Mouse (Mus musculus) forebrain, embryonic 13.5 days (tissue): ENCODE measurements around the gene Gm49486. TPM values are rescaled to one million over a fixed set of nuclear protein-coding genes. Genes with fewer than 3 reads are reported as not detected.

Source experiments
- ATAC-seq: fragments of 200-750 bp; cut with Nextera tagmentation; 2 replicates; pipeline ENCODE4 v1.8.0; 2017
- H3K27ac ChIP-seq: fragments of 300-500 bp; sonication (generic); 2 replicates; pipeline ENCODE4 v1.5.1; 2015; ENCODE audit warnings: inconsistent platforms, mild to moderate bottlenecking, moderate library complexity
- H3K27me3 ChIP-seq: fragments of 300-500 bp; sonication (generic); 2 replicates; pipeline ENCODE4 v1.6.1; 2015; ENCODE audit warnings: mild to moderate bottlenecking, inconsistent platforms
- H3K36me3 ChIP-seq: fragments of 300-500 bp; sonication (generic); 2 replicates; pipeline ENCODE4 v1.6.1; 2015; ENCODE audit warnings: mild to moderate bottlenecking, inconsistent platforms; ENCODE audit not compliant: poor library complexity, severe bottlenecking
- H3K4me1 ChIP-seq: fragments of 300-500 bp; sonication (generic); 2 replicates; pipeline ENCODE4 v1.6.1; 2015; ENCODE audit warnings: inconsistent platforms
- H3K4me2 ChIP-seq: fragments of 300-500 bp; sonication (generic); 2 replicates; pipeline ENCODE4 v1.6.1; 2015; ENCODE audit warnings: inconsistent platforms, mild to moderate bottlenecking, moderate library complexity
- H3K4me3 ChIP-seq: fragments of 300-500 bp; sonication (generic); 2 replicates; pipeline ENCODE4 v1.5.1; 2015; ENCODE audit warnings: mild to moderate bottlenecking, inconsistent platforms
- H3K9ac ChIP-seq: fragments of 300-500 bp; sonication (generic); 2 replicates; pipeline ENCODE4 v1.6.1; 2015; ENCODE audit warnings: mild to moderate bottlenecking, inconsistent platforms
- H3K9me3 ChIP-seq: fragments of 300-500 bp; sonication (generic); replicated peaks from 2 replicates; pipeline ENCODE4 v1.6.1; 2016; ENCODE audit warnings: inconsistent platforms
- WGBS: fragments of 180-500 bp; shearing (Covaris S2); methylation state at CpG from one replicate; pipeline ENCODE4 v1.1.7; 2015; 5-methylcytosine and 5-hydroxymethylcytosine counted together
- polyA plus RNA-seq: library from polyadenylated mRNA; unstranded; fragments of >200 nt; fragmentation: Nextera tagmentation; extraction: Ambion mirVana; gene quantifications from 2 replicates; pipeline ENCODE4 v1.2.1, GENCODE M21; 2015

Gm49486 gene
- 0.96 and 1.3 TPM in 2 replicates for polyA plus RNA-seq

DNA sequence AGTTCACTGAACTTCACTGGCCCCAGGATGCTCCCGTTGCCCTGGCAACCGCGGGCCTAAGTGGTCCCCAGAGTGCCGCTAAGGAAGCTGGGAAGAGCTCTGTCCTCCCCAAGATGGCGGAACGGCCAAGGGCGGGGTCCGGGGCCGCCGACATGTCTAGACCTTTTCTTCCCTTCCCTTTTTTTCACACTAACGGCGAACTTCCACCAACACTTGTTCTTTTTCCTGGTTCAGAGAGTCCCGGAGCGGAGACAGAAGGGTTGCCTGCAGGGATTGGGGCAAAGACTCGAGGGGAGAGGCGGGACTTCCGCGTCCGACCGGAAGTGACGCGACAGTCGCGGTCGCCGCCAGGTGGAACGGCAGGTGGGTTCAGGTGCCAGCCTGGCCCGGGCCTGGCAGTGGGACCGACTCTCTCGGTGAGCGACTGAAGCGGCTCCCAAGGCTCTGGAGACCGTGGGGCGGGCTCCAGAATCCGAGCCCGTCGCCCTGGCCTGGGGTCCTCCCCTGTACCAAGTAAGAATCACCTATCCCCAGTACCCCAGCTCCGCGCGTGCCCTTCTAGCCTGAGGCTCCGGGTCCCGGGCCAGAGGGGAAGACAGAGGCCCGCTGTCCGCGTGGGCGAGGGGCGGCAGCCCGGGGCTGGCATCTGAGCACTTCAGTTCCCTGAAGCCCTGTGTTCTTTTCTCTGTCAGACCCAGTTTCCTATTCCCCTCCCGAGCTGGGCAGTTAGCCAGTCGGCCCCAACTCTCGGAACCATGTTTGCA, at the start of gene Gm49486, which contains the start of gene Pick1:
Gene Gm49486, plus strand, starts transcription at position 334 of the 764 bp plus-strand sequence.
Gene Pick1, plus strand, starts transcription at position 116 of the 764 bp plus-strand sequence.
- Histone ChIP-seq H3K27ac (peak within 1 kb of the TSS; percentile 97), H3K4me1 (peaks cover 20% of the 10 kb centered on the region), H3K36me3 (peaks cover 26% of the 10 kb centered on the region), H3K4me2 (peak within 1 kb of the TSS; percentile 91), H3K27me3 (no peaks in the 10 kb centered on the region), H3K4me3 (peak within 1 kb of the TSS; percentile 94), H3K9me3 (no peaks in the 10 kb centered on the region), H3K9ac (peak within 1 kb of the TSS; percentile 94)
- WGBS = 1% methylated on average over 46 of the region's 51 CpGs
- peak; percentile 90 for ATAC-seq

- H3K9ac ChIP-seq = no peak overlapping the region
- no peak for ATAC-seq
- H3K36me3 ChIP-seq = no peaks in the 10 kb centered on the region
- no peaks in the 10 kb centered on the region for H3K4me1 ChIP-seq
- no peaks in the 10 kb centered on the region for H3K9me3 ChIP-seq
- no peak overlapping the region for H3K4me3 ChIP-seq
- no peaks in the 10 kb centered on the region for H3K27me3 ChIP-seq
- no peak overlapping the region for H3K4me2 ChIP-seq
- 83% methylated on average over 10 of the region's 10 CpGs for WGBS
- H3K27ac ChIP-seq = no peak overlapping the region
Measured at GRCm38 (mm10) chr15:79185213-79185612, 44.0 kb upstream of the Gm49486 start.

DNA sequence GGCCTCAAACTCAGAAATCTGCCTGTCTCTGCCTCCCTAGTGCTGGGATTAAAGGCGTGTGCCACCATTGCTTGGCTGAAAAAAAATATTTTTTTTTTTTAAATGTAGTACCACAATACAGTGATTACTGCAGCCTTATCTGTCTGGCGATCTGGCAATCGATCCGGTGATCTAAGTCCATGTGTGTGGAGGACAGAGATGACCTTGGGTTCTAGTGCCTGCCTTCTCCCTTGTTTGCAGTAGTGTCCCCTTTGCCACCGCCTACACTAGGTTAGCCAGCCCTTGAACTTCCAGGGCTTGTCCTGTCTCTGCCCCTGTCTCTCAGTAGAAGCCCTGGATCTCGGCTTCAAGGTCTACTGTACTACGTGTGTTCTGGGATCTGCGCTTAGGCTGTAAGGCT, 41.4 kb upstream of the Gm49486 start:
- Histone ChIP-seq H3K4me1 (peaks cover 8% of the 10 kb centered on the region), H3K27ac (no peak overlapping the region), H3K4me3 (no peak overlapping the region), H3K9ac (no peak overlapping the region), H3K4me2 (no peak overlapping the region), H3K9me3 (no peaks in the 10 kb centered on the region; the same call in 1 of the 2 replicates), H3K27me3 (no peaks in the 10 kb centered on the region), H3K36me3 (no peaks in the 10 kb centered on the region)
- WGBS = 92% methylated on average over 8 of the region's 8 CpGs
- no peak for ATAC-seq

- H3K27me3 ChIP-seq = no peaks in the 10 kb centered on the region
- 98% methylated on average over 2 of the region's 2 CpGs for WGBS
- ATAC-seq = no peak
Measured at GRCm38 (mm10) chr15:79191426-79191825, 37.8 kb upstream of the Gm49486 start.

GRCm38 (mm10) chr15:79192450-79192849, 36.7 kb upstream of the Gm49486 start:
- Histone ChIP-seq H3K27ac (peak overlapping the region; percentile 97), H3K4me3 (no peak overlapping the region), H3K27me3 (no peaks in the 10 kb centered on the region), H3K9ac (no peak overlapping the region), H3K9me3 (no peaks in the 10 kb centered on the region; the same call in 1 of the 2 replicates), H3K36me3 (no peaks in the 10 kb centered on the region), H3K4me1 (peaks cover 38% of the 10 kb centered on the region), H3K4me2 (peak overlapping the region; percentile 49)
- ATAC-seq = no peak
- WGBS = 70% methylated on average over 6 of the region's 6 CpGs

More at GRCm38 (mm10) chr15:79191426-79191825, 37.8 kb upstream of the Gm49486 start:
- no peaks in the 10 kb centered on the region; the same call in 1 of the 2 replicates for H3K9me3 ChIP-seq
- no peak overlapping the region for H3K4me2 ChIP-seq
- H3K36me3 ChIP-seq = no peaks in the 10 kb centered on the region
- H3K4me1 ChIP-seq = peaks cover 38% of the 10 kb centered on the region
- no peak overlapping the region for H3K27ac ChIP-seq
- no peak overlapping the region for H3K9ac ChIP-seq
- H3K4me3 ChIP-seq = no peak overlapping the region

DNA sequence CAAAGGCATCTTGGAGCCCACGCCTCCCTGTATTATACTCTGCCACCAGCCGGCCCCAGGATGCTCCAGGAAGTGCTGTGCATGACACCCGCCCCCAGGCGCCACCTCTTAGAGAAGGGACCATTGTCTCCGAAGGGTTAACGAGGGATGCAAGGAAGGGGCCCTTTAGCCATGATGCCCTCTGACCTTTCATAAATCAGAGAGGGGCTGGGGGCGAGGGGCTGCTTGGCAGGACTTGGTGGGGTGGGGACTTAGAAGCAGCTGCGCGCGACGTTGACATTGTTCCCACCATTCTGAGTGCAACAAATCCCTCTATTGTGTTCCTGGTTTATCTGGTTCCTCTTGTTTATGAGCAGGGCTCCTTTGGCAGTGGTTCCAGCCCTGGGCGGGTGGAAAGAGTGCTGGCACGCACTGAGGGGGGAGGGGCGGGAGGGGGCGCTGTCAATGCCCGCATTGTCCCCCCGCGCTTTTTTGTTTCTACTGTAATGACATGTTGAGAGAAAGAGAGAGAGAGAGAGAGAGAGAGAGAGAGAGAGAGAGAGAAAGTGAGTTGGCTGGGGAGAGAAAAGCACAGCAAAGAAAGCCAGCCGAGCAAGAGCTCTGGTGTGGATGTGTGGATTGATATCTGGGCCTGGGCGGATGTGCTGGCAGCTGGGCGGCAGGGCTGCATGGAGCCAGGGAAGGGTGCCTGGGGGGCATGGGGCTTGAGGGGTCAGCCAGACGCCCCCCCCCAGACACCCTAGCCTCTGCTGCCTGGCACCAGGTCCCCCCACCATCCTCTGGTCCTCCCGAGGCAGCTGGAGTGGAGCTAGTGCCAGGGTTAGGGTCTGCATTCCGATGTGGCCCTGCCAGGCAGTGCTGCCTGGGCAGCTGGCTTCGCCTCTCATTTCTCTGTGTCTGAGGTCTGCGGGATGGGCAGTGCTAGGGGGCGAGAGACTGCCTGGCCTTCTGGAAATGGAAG, 36.0 kb upstream of the Gm49486 start:
- peak overlapping the region; percentile 49 for H3K4me2 ChIP-seq
- H3K9me3 ChIP-seq = no peaks in the 10 kb centered on the region; the same call in 1 of the 2 replicates
- H3K4me3 ChIP-seq = no peak overlapping the region
- peaks cover 38% of the 10 kb centered on the region for H3K4me1 ChIP-seq
- H3K9ac ChIP-seq = peak overlapping the region; percentile 63
- H3K36me3 ChIP-seq = no peaks in the 10 kb centered on the region
- peak overlapping the region; percentile 97 for H3K27ac ChIP-seq
- no peaks in the 10 kb centered on the region for H3K27me3 ChIP-seq
- WGBS = 8% methylated on average over 26 of the region's 27 CpGs
- ATAC-seq = peak; percentile 84

- Histone ChIP-seq H3K4me2 (peak overlapping the region; percentile 49; the same call in 1 of the 2 replicates), H3K9me3 (no peaks in the 10 kb centered on the region; the same call in 1 of the 2 replicates), H3K4me3 (no peak overlapping the region), H3K27me3 (no peaks in the 10 kb centered on the region), H3K4me1 (peaks cover 38% of the 10 kb centered on the region), H3K9ac (peak overlapping the region; percentile 63; the same call in 1 of the 2 replicates), H3K27ac (peak overlapping the region; percentile 97), H3K36me3 (no peaks in the 10 kb centered on the region)
- 0 out of 2 replicates have a peak, but pooled peaks have one; percentile 2 for ATAC-seq
- WGBS = 85% methylated on average over 9 of the region's 9 CpGs
Measured at GRCm38 (mm10) chr15:79194048-79194447, 35.1 kb upstream of the Gm49486 start.

DNA sequence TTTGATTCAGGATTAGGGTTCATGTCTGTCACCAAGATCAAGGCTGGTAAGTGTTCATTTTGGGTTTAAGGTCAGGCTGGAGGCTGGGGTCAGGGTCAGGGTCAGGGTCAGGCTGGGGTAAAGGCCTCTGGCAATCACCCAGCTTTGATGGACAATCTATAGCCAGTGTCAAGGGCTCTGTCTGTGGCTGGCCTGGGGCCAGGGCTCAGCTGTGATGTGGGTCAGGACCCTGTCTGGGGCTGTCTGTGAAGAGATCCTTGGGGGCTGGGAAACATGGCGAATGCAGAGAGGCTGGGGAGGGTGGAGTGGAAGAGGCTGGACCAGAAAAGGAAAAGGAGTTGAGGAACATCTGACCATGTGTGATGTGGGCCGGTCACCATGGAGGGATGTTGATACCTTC, 34.2 kb upstream of the Gm49486 start:
- 82% methylated on average over 2 of the region's 2 CpGs for WGBS
- ATAC-seq = no peak
- Histone ChIP-seq H3K27me3 (no peaks in the 10 kb centered on the region), H3K9me3 (no peaks in the 10 kb centered on the region; the same call in 1 of the 2 replicates), H3K4me1 (peaks cover 38% of the 10 kb centered on the region), H3K36me3 (no peaks in the 10 kb centered on the region), H3K9ac (no peak overlapping the region), H3K4me3 (no peak overlapping the region), H3K27ac (no peak overlapping the region), H3K4me2 (no peak overlapping the region)

DNA sequence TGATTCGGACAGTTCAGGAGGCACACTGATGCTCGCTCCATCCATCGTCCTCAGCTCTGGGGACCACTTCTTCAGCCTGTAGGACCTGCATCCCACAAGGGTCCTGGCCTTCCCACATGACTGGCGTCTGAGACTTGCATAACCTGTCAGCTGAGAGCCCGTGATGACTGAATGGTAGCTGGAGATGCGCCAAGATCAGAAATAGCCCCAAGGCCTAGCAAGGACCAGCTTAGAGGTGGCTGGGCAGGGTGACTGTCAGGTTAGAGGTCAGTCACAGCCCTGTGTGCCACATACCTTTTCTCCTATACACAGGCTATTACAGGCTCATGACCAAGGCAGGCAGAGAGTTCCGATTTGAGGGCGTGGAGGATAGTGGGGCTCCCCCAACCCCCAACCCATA, 33.7 kb upstream of the Gm49486 start:
- Histone ChIP-seq H3K4me1 (peaks cover 38% of the 10 kb centered on the region), H3K27me3 (no peaks in the 10 kb centered on the region), H3K4me3 (no peak overlapping the region), H3K4me2 (no peak overlapping the region), H3K9ac (no peak overlapping the region), H3K36me3 (no peaks in the 10 kb centered on the region), H3K27ac (no peak overlapping the region), H3K9me3 (no peaks in the 10 kb centered on the region; the same call in 1 of the 2 replicates)
- 90% methylated on average over 8 of the region's 8 CpGs for WGBS
- no peak for ATAC-seq

- Histone ChIP-seq H3K36me3 (no peaks in the 10 kb centered on the region), H3K4me1 (peaks cover 36% of the 10 kb centered on the region), H3K4me2 (no peak overlapping the region), H3K27ac (no peak overlapping the region), H3K4me3 (no peak overlapping the region), H3K27me3 (no peaks in the 10 kb centered on the region), H3K9me3 (no peaks in the 10 kb centered on the region), H3K9ac (no peak overlapping the region)
- WGBS = 95% methylated on average over 12 of the region's 12 CpGs
- no peak for ATAC-seq
Measured at GRCm38 (mm10) chr15:79199390-79199976, 29.7 kb upstream of the Gm49486 start.

DNA sequence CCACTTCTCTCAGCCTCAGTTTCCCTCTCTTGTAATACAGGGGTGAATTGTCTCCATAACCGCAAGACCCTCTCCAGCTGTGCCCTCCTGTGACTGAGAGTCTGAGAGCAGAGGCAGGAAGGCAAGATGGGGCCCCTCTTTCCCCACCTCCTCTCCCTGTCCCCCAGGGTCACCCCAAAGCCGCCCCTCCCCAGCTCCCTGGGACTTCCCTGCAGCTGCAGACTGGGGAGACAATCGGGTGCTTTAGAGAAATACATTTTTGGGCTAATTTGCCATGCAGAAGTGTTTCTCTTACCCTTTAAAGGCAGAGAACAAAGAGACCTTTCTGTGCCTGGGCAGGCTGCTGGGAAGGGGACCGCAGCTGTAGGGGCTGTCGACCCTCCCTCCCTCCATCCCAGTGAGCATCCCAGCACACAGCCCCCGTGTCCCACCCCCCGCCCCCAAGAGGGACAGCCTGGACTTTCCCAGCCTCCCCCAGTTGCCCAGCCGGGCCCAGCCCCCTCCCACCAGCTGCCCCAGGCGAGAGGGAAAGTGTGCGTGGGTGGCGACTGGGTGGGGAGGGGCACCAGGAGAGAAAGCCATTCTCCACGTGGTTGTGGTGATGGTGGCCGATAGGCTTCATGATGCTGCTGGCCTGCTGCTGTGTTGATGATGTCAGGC, 27.6 kb upstream of the Gm49486 start:
- Histone ChIP-seq H3K27ac (peak overlapping the region; percentile 78), H3K4me3 (no peak overlapping the region), H3K27me3 (no peaks in the 10 kb centered on the region), H3K9me3 (no peaks in the 10 kb centered on the region), H3K36me3 (no peaks in the 10 kb centered on the region), H3K4me1 (peaks cover 23% of the 10 kb centered on the region), H3K9ac (0 out of 2 replicates have a peak overlapping the region, but pooled peaks have one; percentile 35), H3K4me2 (peak overlapping the region; percentile 34; the same call in 1 of the 2 replicates)
- 7% methylated on average over 13 of the region's 13 CpGs for WGBS
- peak; percentile 81 for ATAC-seq
